Mouse (Mus musculus) left cerebral cortex, postnatal 4 days (tissue): ENCODE data around the gene Blvrb. TPM values are rescaled to one million over a fixed set of nuclear protein-coding genes. Genes with fewer than 3 reads are reported as not detected.

ENCODE experiments used
- DNase-seq: peaks from one replicate; pipeline ENCODE4 v3.0.0-alpha.2; 2022
- intact Hi-C: fragments of 180-260 bp; cut with DNase I; formaldehyde crosslinking; loops from one replicate; pipeline ENCODE4 v1.15.1; 2025
- total RNA-seq, 2 experiments: library from RNA; stranded (reverse); gene quantifications; 2 replicates each; pipeline ENCODE4 v1.2.3; 2021

Gene Blvrb
- total RNA-seq, 2 experiments from 2014 or later: 9.7 to 12.2 TPM

- intact Hi-C loops: loop anchor here (10.0 kb wide), 1 partner anchor 173 kb away; the partner anchor contains the start of gene Ltbp4
- DNase-seq: peak; percentile 97
Measured at GRCm38 (mm10) chr7:27507711-27508647, 60.2 kb downstream of the Blvrb start.

- intact Hi-C loops: loop anchor here (10.0 kb wide), 1 partner anchor 174 kb away; the partner anchor contains the start of gene Ltbp4
- peak; percentile 60 for DNase-seq
Measured at GRCm38 (mm10) chr7:27508648-27509005, 60.8 kb downstream of the Blvrb start.

- intact Hi-C loops: no loop called here
- DNase-seq: no peak
Measured at GRCm38 (mm10) chr7:27510809-27511208, 63.0 kb downstream of the Blvrb start.

- intact Hi-C loops: no loop called here
Measured at GRCm38 (mm10) chr7:27514961-27515360, 67.2 kb downstream of the Blvrb start.

More at GRCm38 (mm10) chr7:27514961-27515360, 67.2 kb downstream of the Blvrb start:
- DNase-seq: no peak

Other genes with a start within 250 kb of the Blvrb start
- gene Itpkc, start 219.3 kb upstream of the Blvrb start, total RNA-seq: 10 to 100 TPM; 14.1 to 14.3 TPM
- 10 to 100 TPM; 23.6 to 27.0 TPM for gene Coq8b, start 215.0 kb upstream of the Blvrb start, total RNA-seq
- 100 to 1,000 TPM; 101 to 104 TPM for gene Numbl, start 189.5 kb upstream of the Blvrb start, total RNA-seq
- 10 to 100 TPM; 41.9 to 52.7 TPM for gene Ltbp4, start 110.3 kb upstream of the Blvrb start, total RNA-seq
- 10 to 100 TPM; 47.2 to 52.4 TPM for gene Shkbp1, start 92.0 kb upstream of the Blvrb start, total RNA-seq
- not detected for gene Gm20479, start 90.6 kb upstream of the Blvrb start, total RNA-seq
- 10 to 100 TPM; 75.3 to 82.5 TPM for gene Sptbn4, start 292 bp upstream of the Blvrb start, total RNA-seq
- gene Sertad3, start 25.8 kb downstream of the Blvrb start, total RNA-seq: 1 to 10 TPM; 3.1 to 3.2 TPM
- gene Sertad1, start 38.9 kb downstream of the Blvrb start, total RNA-seq: 1 to 10 TPM; 3.3 to 3.5 TPM
- 1 to 10 TPM; 2.6 to 2.7 TPM for gene Prx, start 51.3 kb downstream of the Blvrb start, total RNA-seq
- 1 to 10 TPM in 1 of 2 experiments, under 1 TPM in 1; 0.40 to 1.1 TPM for gene Hipk4, start 75.3 kb downstream of the Blvrb start, total RNA-seq
- gene Pld3, start 105.2 kb downstream of the Blvrb start, total RNA-seq: 100 to 1,000 TPM; 175 to 222 TPM
- gene 2310022A10Rik, start 105.3 kb downstream of the Blvrb start, total RNA-seq: 10 to 100 TPM; 27.4 to 33.1 TPM
- 10 to 100 TPM; 68.1 to 72.0 TPM for gene Akt2, start 143.6 kb downstream of the Blvrb start, total RNA-seq
- 10 to 100 TPM; 80.0 to 91.0 TPM for gene Ttc9b, start 205.9 kb downstream of the Blvrb start, total RNA-seq
- 100 to 1,000 TPM; 162 to 170 TPM for gene Map3k10, start 226.6 kb downstream of the Blvrb start, total RNA-seq
- gene Zfp607b, start 241.4 kb downstream of the Blvrb start, total RNA-seq: 10 to 100 TPM; 10.1 to 11.4 TPM